Mouse (Mus musculus): ENCODE results near the gene Tmem51.

DNA sequence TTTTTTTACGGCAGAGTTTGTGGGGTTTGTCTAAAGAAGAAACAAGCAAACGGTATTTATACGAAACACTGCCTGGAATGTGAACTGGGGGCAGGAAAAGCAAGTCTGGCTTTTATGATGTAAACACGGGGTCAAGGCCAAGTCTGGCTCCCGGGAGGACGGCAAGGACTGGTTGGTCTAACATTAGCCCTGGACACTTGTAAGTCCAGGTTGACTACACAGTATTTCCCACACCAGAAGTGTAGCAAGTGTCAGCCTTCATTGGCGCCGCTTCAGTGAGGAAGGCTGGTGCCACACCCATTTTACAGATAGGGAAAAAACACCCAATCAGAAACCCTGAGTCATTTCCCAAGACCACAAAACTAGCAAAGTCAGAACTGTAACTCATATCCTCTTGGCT lies 18.8 kb downstream of the Tmem51 start:
- TF ChIP-seq POLR2A (IDR thresholded peaks at IDR 0.05; ENCODE audit: extremely low read depth, insufficient read depth, low read length) (no peak), CTCF (IDR thresholded peaks at IDR 0.05; ENCODE audit: low read depth, low read length) (no peak)
